Mouse (Mus musculus) intestine, embryonic 16.5 days (tissue): ENCODE measurements around the gene Cacna2d1. TPM values are rescaled to one million over a fixed set of nuclear protein-coding genes. Genes with fewer than 3 reads are reported as not detected.

Experiments used
- ATAC-seq: fragments of 200-750 bp; cut with Nextera tagmentation; 2 replicates; pipeline ENCODE4 v1.8.0; 2017; ENCODE audit warnings: moderate TSS enrichment, moderate library complexity
- H3K27ac ChIP-seq: fragments of 300-500 bp; sonication (generic); 2 replicates; pipeline ENCODE4 v1.5.1; 2014; ENCODE audit warnings: mild to moderate bottlenecking, low read length
- H3K27me3 ChIP-seq: fragments of 300-500 bp; sonication (generic); replicated peaks from 2 replicates; pipeline ENCODE4 v1.6.1; 2014; ENCODE audit warnings: low read length, control low read depth, mixed read lengths; ENCODE audit not compliant: control insufficient read depth, insufficient read depth
- H3K36me3 ChIP-seq: fragments of 300-500 bp; sonication (generic); 2 replicates; pipeline ENCODE4 v1.6.1; 2014; ENCODE audit warnings: low read length, control low read depth; ENCODE audit not compliant: control insufficient read depth, insufficient read depth
- H3K4me1 ChIP-seq: fragments of 300-500 bp; sonication (generic); 2 replicates; pipeline ENCODE4 v1.6.1; 2014; ENCODE audit warnings: low read length, control low read depth, mixed read lengths; ENCODE audit not compliant: control insufficient read depth, insufficient read depth
- H3K4me2 ChIP-seq: fragments of 300-500 bp; sonication (generic); 2 replicates; pipeline ENCODE4 v1.6.1; 2014; ENCODE audit warnings: low read depth, low read length, control low read depth
- H3K4me3 ChIP-seq: fragments of 300-500 bp; sonication (generic); 2 replicates; pipeline ENCODE4 v1.5.1; 2014; ENCODE audit warnings: mild to moderate bottlenecking, low read length
- H3K9ac ChIP-seq: fragments of 300-500 bp; sonication (generic); 2 replicates; pipeline ENCODE4 v1.6.1; 2014; ENCODE audit warnings: low read depth, low read length
- H3K9me3 ChIP-seq: fragments of 300-500 bp; sonication (generic); 2 replicates; pipeline ENCODE4 v1.6.1; 2016; ENCODE audit warnings: low read length, control low read depth; ENCODE audit not compliant: control insufficient read depth
- WGBS: fragments of 180-500 bp; shearing (Covaris S2); extraction: QIAGEN DNeasy Blood & Tissue Kit; methylation state at CpG from one replicate; pipeline ENCODE4 v1.1.7; 2014; 5-methylcytosine and 5-hydroxymethylcytosine counted together
- polyA plus RNA-seq: library from polyadenylated mRNA; unstranded; fragments of >200 nt; fragmentation: Nextera tagmentation; extraction: Ambion mirVana; gene quantifications from 2 replicates; pipeline ENCODE4 v1.2.1, GENCODE M21; 2015

The Cacna2d1 gene
- polyA plus RNA-seq, 1 experiment from 2014 or later = 8.9 TPM

- Histone ChIP-seq H3K27me3 (no peaks in the 10 kb centered on the region), H3K4me2 (no peak overlapping the region), H3K27ac (no peak overlapping the region), H3K9ac (no peak overlapping the region), H3K4me1 (no peaks in the 10 kb centered on the region), H3K9me3 (no peaks in the 10 kb centered on the region), H3K36me3 (no peaks in the 10 kb centered on the region), H3K4me3 (no peak overlapping the region)
- WGBS = 83% methylated on average over 2 of the region's 2 CpGs
- ATAC-seq = no peak
Observed at GRCm38 (mm10) chr5:16243599-16243998, 309.1 kb downstream of the Cacna2d1 start.

DNA sequence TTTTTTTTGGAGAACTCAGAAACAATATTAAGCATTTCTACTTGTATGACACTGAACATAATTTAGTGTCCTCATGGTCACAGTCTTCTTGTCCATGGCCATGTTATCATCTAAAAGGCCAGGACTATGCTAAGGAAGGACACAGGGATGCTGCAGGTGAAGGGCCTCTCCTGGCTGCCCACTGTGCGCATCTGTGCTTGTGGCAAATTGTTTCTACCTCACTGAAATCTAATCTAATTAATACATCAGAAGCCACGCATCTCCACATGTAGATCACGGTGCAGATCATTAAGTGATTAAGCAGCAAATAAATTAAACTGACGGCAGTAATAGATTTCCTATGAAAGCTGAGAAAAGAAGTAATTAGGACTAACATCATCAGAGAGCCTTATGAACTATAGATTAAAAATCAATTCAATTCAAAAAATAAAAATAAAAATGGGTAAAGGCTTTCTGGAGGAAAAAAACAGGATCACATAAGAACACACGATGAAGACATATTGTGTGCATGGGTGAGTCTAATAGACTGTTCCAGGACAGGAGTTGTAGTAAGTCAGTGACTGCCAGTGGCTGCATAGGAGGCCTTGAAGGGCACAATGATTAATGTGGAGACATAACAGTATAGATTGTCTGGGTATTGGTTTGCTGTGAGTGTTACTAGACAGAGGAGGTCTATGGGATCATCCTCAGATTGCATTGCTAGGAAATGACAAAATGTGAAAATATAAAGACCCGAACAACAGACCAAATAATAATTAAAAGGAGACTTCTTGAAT is 318.4 kb downstream of the Cacna2d1 start:
- Histone ChIP-seq H3K27me3 (no peaks in the 10 kb centered on the region), H3K4me2 (no peak overlapping the region), H3K36me3 (no peaks in the 10 kb centered on the region), H3K27ac (no peak overlapping the region), H3K4me3 (no peak overlapping the region), H3K9me3 (no peaks in the 10 kb centered on the region), H3K9ac (no peak overlapping the region), H3K4me1 (no peaks in the 10 kb centered on the region)
- WGBS = 85% methylated on average over 6 of the region's 6 CpGs
- ATAC-seq = no peak

DNA sequence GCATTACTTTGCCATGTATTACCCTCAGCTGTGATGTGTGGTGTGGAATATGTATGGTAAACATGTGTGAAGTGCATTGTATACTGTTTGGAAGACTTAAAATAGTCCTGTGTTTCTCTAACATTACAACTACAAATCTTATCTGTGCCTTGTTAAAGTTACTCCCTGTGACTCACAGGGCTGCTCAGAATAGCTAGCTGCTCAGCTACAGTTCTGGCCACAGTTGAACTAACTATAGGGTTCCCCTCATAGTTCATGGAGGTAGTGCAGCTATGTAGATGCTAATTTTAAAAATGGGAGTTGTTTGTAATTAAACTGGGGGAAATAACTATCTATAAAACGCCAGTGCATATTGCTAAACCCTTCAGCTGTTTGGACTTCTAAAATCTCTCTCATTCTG is 319.3 kb downstream of the Cacna2d1 start:
- Histone ChIP-seq H3K9me3 (no peaks in the 10 kb centered on the region), H3K4me2 (no peak overlapping the region), H3K4me3 (no peak overlapping the region), H3K27me3 (no peaks in the 10 kb centered on the region), H3K9ac (no peak overlapping the region), H3K4me1 (no peaks in the 10 kb centered on the region), H3K27ac (no peak overlapping the region), H3K36me3 (no peaks in the 10 kb centered on the region)
- ATAC-seq = no peak
- 80% methylated on average over 1 of the region's 1 CpGs for WGBS

DNA sequence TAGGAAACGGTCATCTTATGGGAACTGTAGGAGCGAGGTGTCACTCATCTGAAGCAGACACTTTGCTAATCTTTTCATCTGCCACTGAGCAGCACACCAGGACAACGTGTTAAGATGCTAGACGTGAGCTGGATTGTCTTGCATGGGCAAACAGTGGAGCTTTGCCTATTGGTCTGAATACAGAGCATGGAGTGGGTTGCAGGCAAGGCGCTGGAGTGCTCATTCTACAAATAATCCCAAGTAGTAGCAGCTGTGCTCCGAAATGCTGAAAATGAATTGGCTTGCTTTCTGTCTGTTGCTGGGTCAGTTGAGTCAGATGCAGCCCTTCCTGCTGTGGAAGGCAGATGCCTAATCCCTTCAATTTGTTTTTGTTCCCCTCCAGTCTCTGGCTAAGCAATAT is 330.9 kb downstream of the Cacna2d1 start:
- no peak overlapping the region for H3K27ac ChIP-seq
- H3K4me2 ChIP-seq = no peak overlapping the region
- no peaks in the 10 kb centered on the region for H3K27me3 ChIP-seq
- no peak for ATAC-seq
- no peaks in the 10 kb centered on the region for H3K9me3 ChIP-seq
- H3K4me1 ChIP-seq = no peaks in the 10 kb centered on the region
- H3K9ac ChIP-seq = no peak overlapping the region
- no peaks in the 10 kb centered on the region for H3K36me3 ChIP-seq
- 70% methylated on average over 6 of the region's 6 CpGs for WGBS
- H3K4me3 ChIP-seq = no peak overlapping the region

GRCm38 (mm10) chr5:16277058-16277457 is 342.6 kb downstream of the Cacna2d1 start:
- 60% methylated on average over 2 of the region's 2 CpGs for WGBS
- no peaks in the 10 kb centered on the region for H3K27me3 ChIP-seq
- no peak overlapping the region for H3K9ac ChIP-seq
- no peak overlapping the region for H3K27ac ChIP-seq
- H3K4me3 ChIP-seq = no peak overlapping the region
- no peaks in the 10 kb centered on the region for H3K36me3 ChIP-seq
- H3K4me2 ChIP-seq = no peak overlapping the region
- no peak for ATAC-seq
- H3K4me1 ChIP-seq = no peaks in the 10 kb centered on the region
- H3K9me3 ChIP-seq = no peaks in the 10 kb centered on the region

DNA sequence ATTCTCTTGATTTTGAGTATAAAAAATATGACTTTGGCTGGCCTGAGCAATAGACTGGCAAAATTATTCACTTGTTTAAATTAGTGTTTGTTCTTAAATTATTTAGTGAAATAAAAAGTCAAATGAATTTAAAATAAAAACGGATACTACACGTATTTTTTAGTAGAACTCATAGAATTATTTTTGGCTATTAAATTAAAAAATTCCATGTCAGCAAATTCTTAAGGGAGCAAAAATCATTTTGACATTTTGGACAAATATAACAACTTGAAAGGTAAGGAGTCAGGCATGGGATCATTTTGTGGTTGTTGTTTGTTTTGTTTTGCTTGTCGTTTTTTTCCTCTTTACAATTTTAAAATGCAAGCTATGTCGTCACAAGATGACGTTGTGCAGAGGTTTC is 346.7 kb downstream of the Cacna2d1 start:
- Histone ChIP-seq H3K36me3 (no peaks in the 10 kb centered on the region), H3K27ac (no peak overlapping the region), H3K27me3 (no peaks in the 10 kb centered on the region), H3K4me2 (no peak overlapping the region), H3K4me3 (no peak overlapping the region), H3K9ac (no peak overlapping the region), H3K9me3 (no peaks in the 10 kb centered on the region), H3K4me1 (no peaks in the 10 kb centered on the region)
- WGBS = 81% methylated on average over 5 of the region's 5 CpGs
- no peak for ATAC-seq

- no peak for ATAC-seq
- H3K36me3 ChIP-seq = no peaks in the 10 kb centered on the region
- no peaks in the 10 kb centered on the region for H3K27me3 ChIP-seq
- H3K27ac ChIP-seq = no peak overlapping the region
- H3K4me1 ChIP-seq = no peaks in the 10 kb centered on the region
- 20% methylated on average over 1 of the region's 1 CpGs for WGBS
- H3K4me3 ChIP-seq = no peak overlapping the region
- H3K4me2 ChIP-seq = no peak overlapping the region
- no peak overlapping the region for H3K9ac ChIP-seq
- H3K9me3 ChIP-seq = no peaks in the 10 kb centered on the region
Observed at GRCm38 (mm10) chr5:16293223-16293622, 358.7 kb downstream of the Cacna2d1 start.

- no peaks in the 10 kb centered on the region for H3K27me3 ChIP-seq
- no peaks in the 10 kb centered on the region for H3K9me3 ChIP-seq
- no peak for ATAC-seq
- WGBS = 69% methylated on average over 4 of the region's 4 CpGs
- H3K36me3 ChIP-seq = no peaks in the 10 kb centered on the region
- H3K4me1 ChIP-seq = no peaks in the 10 kb centered on the region
- no peak overlapping the region for H3K4me3 ChIP-seq
- no peak overlapping the region for H3K4me2 ChIP-seq
- H3K27ac ChIP-seq = no peak overlapping the region
- no peak overlapping the region for H3K9ac ChIP-seq
Observed at GRCm38 (mm10) chr5:16293825-16294224, 359.3 kb downstream of the Cacna2d1 start.

- no peaks in the 10 kb centered on the region for H3K4me1 ChIP-seq
- no peaks in the 10 kb centered on the region for H3K9me3 ChIP-seq
- no peaks in the 10 kb centered on the region for H3K27me3 ChIP-seq
- H3K9ac ChIP-seq = no peak overlapping the region
- no peak overlapping the region for H3K27ac ChIP-seq
- no peak for ATAC-seq
- no peak overlapping the region for H3K4me2 ChIP-seq
- no peak overlapping the region for H3K4me3 ChIP-seq
- WGBS = 84% methylated on average over 4 of the region's 4 CpGs
- no peaks in the 10 kb centered on the region for H3K36me3 ChIP-seq
Observed at GRCm38 (mm10) chr5:16294708-16295107, 360.2 kb downstream of the Cacna2d1 start.
